8 mouse cellular contexts compared by ENCODE assay signal in genomic region chr11:105292124-105293071, GRCm38 (mm10). TPM values are rescaled to one million over a fixed set of nuclear protein-coding genes. Genes with fewer than 3 reads are reported as not detected.
DNase-seq lines count a peak whose midpoint lies in the region; ATAC-seq and TF ChIP-seq lines count a peak whose summit lies in the region.

TSS of gene Mrc2 (plus strand) at chr11:105292643.

- no peaks in the 10 kb centered on the region for H3K9me3 ChIP-seq in embryonic facial prominence, embryonic 11.5 days (replicated peaks; ENCODE audit: control insufficient read depth, low read length)
- H3K9me3 ChIP-seq in lung, postnatal 0 days (ENCODE audit: low read length): no peaks in the 10 kb centered on the region

- 0 out of 2 replicates have a peak, but pooled peaks have one; percentile 30 for TF ChIP-seq CTCF in lung, postnatal 0 days (IDR thresholded peaks at IDR 0.05)

- under 1% methylated on average over 71 of the region's 75 CpGs for WGBS in embryonic facial prominence, embryonic 11.5 days
- WGBS in lung, postnatal 0 days: under 1% methylated on average over 64 of the region's 75 CpGs

- H3K4me1 ChIP-seq in embryonic facial prominence, embryonic 11.5 days (ENCODE audit: control insufficient read depth, insufficient read depth, low read length): no peaks in the 10 kb centered on the region; the same call in none of the 2 replicates
- H3K4me1 ChIP-seq in lung, postnatal 0 days (ENCODE audit: insufficient read depth, low read depth, low read length): peaks cover 6% of the 10 kb centered on the region; the same call in 1 of the 2 replicates

- ATAC-seq in embryonic facial prominence, embryonic 11.5 days (replicated peaks; ENCODE audit: insufficient number of reproducible peaks, low FRiP score, low TSS enrichment, low read depth): peak; percentile 69
- peak; percentile 77 for ATAC-seq in lung, postnatal 0 days

- peak within 1 kb of the TSS; percentile 94 for H3K9ac ChIP-seq in embryonic facial prominence, embryonic 11.5 days (replicated peaks; ENCODE audit: low read length)
- peak within 1 kb of the TSS; percentile 41 for H3K9ac ChIP-seq in lung, postnatal 0 days (replicated peaks; ENCODE audit: low read depth)

- peak within 1 kb of the TSS; percentile 84 for H3K4me2 ChIP-seq in embryonic facial prominence, embryonic 11.5 days (ENCODE audit: low read depth, low read length)
- peak within 1 kb of the TSS; percentile 60 for H3K4me2 ChIP-seq in lung, postnatal 0 days (replicated peaks; ENCODE audit: low read depth, low read length)

- peak within 1 kb of the TSS; percentile 98 for H3K27ac ChIP-seq in embryonic facial prominence, embryonic 11.5 days (replicated peaks; ENCODE audit: low read depth, low read length)
- peak within 1 kb of the TSS; percentile 87 for H3K27ac ChIP-seq in lung, postnatal 0 days (ENCODE audit: low read length)

- H3K4me3 ChIP-seq in embryonic facial prominence, embryonic 11.5 days (ENCODE audit: low read depth, low read length): peak within 1 kb of the TSS; percentile 83
- peak within 1 kb of the TSS; percentile 46 for H3K4me3 ChIP-seq in lung, postnatal 0 days (ENCODE audit: low read depth, low read length)

- no peaks in the 10 kb centered on the region for H3K36me3 ChIP-seq in embryonic facial prominence, embryonic 11.5 days (replicated peaks; ENCODE audit: control insufficient read depth, insufficient read depth, low read depth, low read length)
- no peaks in the 10 kb centered on the region for H3K36me3 ChIP-seq in lung, postnatal 0 days (ENCODE audit: insufficient read depth, low read length)

- DNase-seq in urinary bladder, adult 18-20 months (ENCODE audit: low spot score in 2 of 2): peak; percentile 42 to 55
- DNase-seq in urinary bladder, postnatal 10 days (ENCODE audit: low spot score): no peak
- DNase-seq in embryonic facial prominence, embryonic 11.5 days (ENCODE audit: low spot score): peak; percentile 84
- DNase-seq in heart, adult 8-10 months (ENCODE audit: low spot score): peak; percentile 73
- DNase-seq in kidney, adult 8-10 months: peak; percentile 29 to 30
- peak; percentile 78 for DNase-seq in lung, postnatal 0 days (ENCODE audit: low spot score)
- DNase-seq in ovary, postnatal 36 days (ENCODE audit: low spot score): peak; percentile 74
- no peak for DNase-seq in cerebellum, adult 11 months

- no peak; the same call in 1 of the 2 replicates for TF ChIP-seq EP300 in lung, postnatal 0 days (IDR thresholded peaks at IDR 0.05)

- no peaks in the 10 kb centered on the region for H3K27me3 ChIP-seq in embryonic facial prominence, embryonic 11.5 days (ENCODE audit: control insufficient read depth, insufficient read depth, low read length)
- H3K27me3 ChIP-seq in lung, postnatal 0 days (replicated peaks; ENCODE audit: insufficient read depth, low read length): no peaks in the 10 kb centered on the region

RNA-seq across cellular contexts. Expression of gene Mrc2, which starts in this region (rescaled TPM):
- 9.5 and 10.2 TPM in 2 replicates for polyA plus RNA-seq in embryonic facial prominence, embryonic 11.5 days (2014; fragmentation: Nextera tagmentation; extraction: Ambion mirVana)
- total RNA-seq in heart, adult 8-10 months (2022): 10 to 100 TPM in 3 of 4 experiments, 1 to 10 TPM in 1; 9.8 to 13.3 (median 13.0) TPM
- polyA plus RNA-seq in lung, postnatal 0 days (2015; fragmentation: Nextera tagmentation; extraction: Ambion mirVana): 20.0 and 22.6 TPM in 2 replicates

Comparison
In these comparisons a context has a peak if more than half of its experiments do, and no peak if none do; other contexts are left out.
1. DNase-seq: peak in urinary bladder, adult 18-20 months (2 of 2), embryonic facial prominence, embryonic 11.5 days (single experiment), heart, adult 8-10 months (single experiment), kidney, adult 8-10 months (2 of 2), lung, postnatal 0 days (single experiment) and ovary, postnatal 36 days (single experiment); none in urinary bladder, postnatal 10 days (single experiment) and cerebellum, adult 11 months (single experiment).